Mouse (Mus musculus): ENCODE results near the gene 2410015M20Rik.

- TF ChIP-seq POLR2A (IDR thresholded peaks at IDR 0.05; ENCODE audit: low read depth, low read length) (no peak), CTCF (conservative IDR thresholded peaks at IDR 0.05; ENCODE audit: insufficient read depth, insufficient read length, low read depth, low read length) (no peak)
Measured at GRCm38 (mm10) chr17:56651801-56652200, 42.2 kb upstream of the 2410015M20Rik start.

All from kidney, adult 2 months (tissue).